Mouse (Mus musculus): ENCODE data around the gene Sec24b.

DNA sequence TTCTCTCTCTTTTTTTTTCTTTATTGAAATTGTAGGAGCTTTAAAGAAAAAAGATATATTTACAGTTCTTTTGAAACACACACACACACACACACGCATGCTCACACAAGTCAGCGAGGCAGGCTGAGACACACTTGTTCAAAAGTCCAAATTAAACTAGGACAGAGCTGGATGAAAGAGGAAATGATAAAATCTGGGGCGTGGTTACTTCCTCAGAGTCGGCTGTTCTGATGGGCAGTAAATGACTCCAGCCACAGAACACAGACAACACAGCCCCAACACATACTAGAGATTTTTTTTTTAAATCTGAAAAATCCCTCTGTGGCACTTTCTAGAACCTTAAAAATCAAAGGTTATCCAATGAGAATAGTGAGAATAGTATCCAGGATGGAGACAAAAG lies 117.5 kb downstream of the Sec24b start:
- TF ChIP-seq CHD1 (IDR thresholded peaks at IDR 0.05; ENCODE audit: low read depth, low read length) (no peak), CTCF (IDR thresholded peaks at IDR 0.05 in 2 of 3, conservative IDR thresholded peaks at IDR 0.05 in 1 of 3; ENCODE audit: control insufficient read depth in 1 of 3, insufficient read depth in 1 of 3, low read depth in 2 of 3, low read length in 3 of 3, poor library complexity in 1 of 3, severe bottlenecking in 1 of 3) (no peak), MAFK (IDR thresholded peaks at IDR 0.05; ENCODE audit: borderline replicate concordance, low read depth, low read length) (no peak), RCOR1 (IDR thresholded peaks at IDR 0.05; ENCODE audit: low read depth, low read length) (no peak), POLR2A (IDR thresholded peaks at IDR 0.05; ENCODE audit: control insufficient read depth in 1 of 2, insufficient read depth in 1 of 2, low read depth in 1 of 2, low read length in 2 of 2, poor library complexity in 1 of 2) (no peak), MXI1 (IDR thresholded peaks at IDR 0.05; ENCODE audit: low read depth, low read length) (no peak)
